Mouse (Mus musculus) brain, embryonic 18.5 days (tissue): ENCODE measurements around the gene Nol6.

Source experiments
- DNase-seq: peaks from one replicate; pipeline ENCODE4 v3.0.0-alpha.2; 2012; ENCODE audit warnings: low read depth, low spot score

The Nol6 gene

GRCm38 (mm10) chr4:41118706-41119292 lies 5.5 kb downstream of the Nol6 start:
- no peak for DNase-seq

GRCm38 (mm10) chr4:41116817-41117216 lies 7.4 kb downstream of the Nol6 start:
- DNase-seq, result no peak

GRCm38 (mm10) chr4:41115793-41116192 lies 8.5 kb downstream of the Nol6 start:
- DNase-seq, result no peak

GRCm38 (mm10) chr4:41115074-41115473 lies 9.2 kb downstream of the Nol6 start:
- DNase-seq, result no peak

- DNase-seq, result no peak
Measured at GRCm38 (mm10) chr4:41114358-41115070, 9.7 kb downstream of the Nol6 start.

GRCm38 (mm10) chr4:41108717-41109425 lies 15.4 kb downstream of the Nol6 start:
- no peak for DNase-seq

- no peak for DNase-seq
Measured at GRCm38 (mm10) chr4:41107440-41107839, 16.8 kb downstream of the Nol6 start.

- no peak for DNase-seq
Measured at GRCm38 (mm10) chr4:41102901-41103300, 21.4 kb downstream of the Nol6 start.

GRCm38 (mm10) chr4:41100986-41101385 lies 23.3 kb downstream of the Nol6 start:
- no peak for DNase-seq

GRCm38 (mm10) chr4:41098577-41098951 lies 25.7 kb downstream of the Nol6 start:
- no peak for DNase-seq

GRCm38 (mm10) chr4:41097871-41098576 lies 26.2 kb downstream of the Nol6 start, which contains the start of gene Aqp3:
TSS of gene Aqp3 (minus strand) at chr4:41098183.
- DNase-seq, result no peak

GRCm38 (mm10) chr4:41097381-41097780 lies 26.9 kb downstream of the Nol6 start:
- no peak for DNase-seq

- no peak for DNase-seq
Measured at GRCm38 (mm10) chr4:41096794-41097193, 27.5 kb downstream of the Nol6 start.

- DNase-seq, result no peak
Measured at GRCm38 (mm10) chr4:41096169-41096568, 28.1 kb downstream of the Nol6 start.

GRCm38 (mm10) chr4:41094361-41094760 lies 29.9 kb downstream of the Nol6 start:
- DNase-seq, result no peak

GRCm38 (mm10) chr4:41092958-41093357 lies 31.3 kb downstream of the Nol6 start:
- DNase-seq, result no peak

GRCm38 (mm10) chr4:41091391-41091790 lies 32.9 kb downstream of the Nol6 start:
- no peak for DNase-seq

- DNase-seq, result no peak
Measured at GRCm38 (mm10) chr4:41089705-41090104, 34.5 kb downstream of the Nol6 start.

- DNase-seq, result no peak
Measured at GRCm38 (mm10) chr4:41089189-41089588, 35.1 kb downstream of the Nol6 start.

- DNase-seq, result no peak
Measured at GRCm38 (mm10) chr4:41087459-41088298, 36.6 kb downstream of the Nol6 start.

GRCm38 (mm10) chr4:41086947-41087346 lies 37.3 kb downstream of the Nol6 start:
- DNase-seq, result no peak
